In the genomic region with DNA sequence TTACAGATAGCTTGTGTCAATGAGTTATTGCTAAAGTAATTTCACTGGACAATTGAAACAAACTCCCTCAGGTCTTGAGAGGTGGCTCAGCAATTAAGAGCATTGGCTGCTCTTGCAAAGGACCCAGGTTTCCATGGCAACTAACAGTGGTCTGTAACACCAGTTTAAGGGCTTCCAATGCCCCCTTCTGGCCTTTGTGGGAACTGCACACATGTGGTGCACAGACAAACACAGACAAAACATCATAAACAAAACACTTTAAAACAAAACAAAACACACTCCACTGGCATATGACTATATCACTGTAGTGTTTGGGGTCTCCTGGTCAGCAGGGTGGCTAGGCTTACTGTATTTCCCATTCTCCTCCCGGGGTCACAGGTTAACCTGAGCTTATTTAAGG, we compare ENCODE assay signal across 10 mouse cellular contexts. TPM values are rescaled to one million over a fixed set of nuclear protein-coding genes. Genes with fewer than 3 reads are reported as not detected.
A peak's percentile ranks its signal among the peaks of the same experiment; 100 is the strongest.
DNase-seq lines count a peak whose midpoint lies in the region; ATAC-seq and TF ChIP-seq lines count a peak whose summit lies in the region.
"Had no signal": no experiment of that assay in that cellular context is flagged by ENCODE, and none has a peak within 500 bp of the region (broad histone marks: within the 10 kb centered on the region; RNA-seq: fewer than 3 reads in every experiment).

No protein-coding gene starts in this region.

- TF ChIP-seq POLR2A in ES-Bruce4 (IDR thresholded peaks at IDR 0.05; ENCODE audit: insufficient read depth, low read length), result no peak

- no peak overlapping the region for H3K4me3 ChIP-seq in layer of hippocampus, adult 2 months
- no peak overlapping the region for H3K4me3 ChIP-seq in ES-Bruce4 (ENCODE audit: low read depth, low read length)

- DNase-seq in CD4-positive, CD25-positive, alpha-beta regulatory T cell, adult 2 months (ENCODE audit: low read depth, low spot score), result peak; percentile 54
- DNase-seq in layer of hippocampus, adult 2 months (ENCODE audit: low spot score in 2 of 2), result no peak
- DNase-seq in layer of hippocampus, adult 9-11 months, result no peak
- DNase-seq in induced T-regulatory cell, adult 2 months (ENCODE audit: low read depth), result peak; percentile 74
- DNase-seq in left cerebral cortex, adult 8-10 months (ENCODE audit: low spot score in 2 of 2), result no peak

- no peak for ATAC-seq in CD4-positive, CD25-positive, alpha-beta regulatory T cell, adult 4 months
- no peak for ATAC-seq in monocyte, adult 5-6 weeks (replicated peaks; ENCODE audit: insufficient number of reproducible peaks, low FRiP score, low TSS enrichment, poor library complexity, severe bottlenecking)

- no peak overlapping the region for H3K27ac ChIP-seq in layer of hippocampus, adult 2 months
- H3K27ac ChIP-seq in ES-Bruce4 (ENCODE audit: insufficient read depth, low read length), result no peak overlapping the region

- H3K27me3 ChIP-seq in ES-Bruce4 (ENCODE audit: control insufficient read depth, insufficient read depth, low read length, poor library complexity, severe bottlenecking), result no peaks in the 10 kb centered on the region

- no peak overlapping the region for H3K9ac ChIP-seq in ES-Bruce4 (ENCODE audit: low read depth, poor library complexity, severe bottlenecking)

- peak; percentile 56 for TF ChIP-seq CTCF in layer of hippocampus, adult 2 months (conservative IDR thresholded peaks at IDR 0.05)
- peak; percentile 30 for TF ChIP-seq CTCF in ES-Bruce4 (IDR thresholded peaks at IDR 0.05; ENCODE audit: low read depth, low read length)

- no peaks in the 10 kb centered on the region for H3K4me1 ChIP-seq in ES-Bruce4 (ENCODE audit: control insufficient read depth, insufficient read depth, low read length)

- H3K36me3 ChIP-seq in ES-Bruce4 (ENCODE audit: control insufficient read depth, insufficient read depth, low read length, poor library complexity, severe bottlenecking), result no peaks in the 10 kb centered on the region

- TF ChIP-seq EP300 in ES-Bruce4 (IDR thresholded peaks at IDR 0.05; ENCODE audit: insufficient read depth, low read depth, low read length), result no peak

- H3K9me3 ChIP-seq in ES-Bruce4 (replicated peaks; ENCODE audit: control insufficient read depth, insufficient read depth, low read length, poor library complexity, severe bottlenecking), result no peaks in the 10 kb centered on the region

RNA-seq across cellular contexts. Expression of a gene that starts 4.2 kb away (rescaled TPM):
- polyA plus RNA-seq in CD4-positive, CD25-positive, alpha-beta regulatory T cell, adult 4 months (2017; shearing (Covaris generic)), result not detected
- not detected for total RNA-seq in layer of hippocampus, adult 2 months (2021)
- polyA plus RNA-seq in ES-Bruce4 (2011; ENCODE audit: insufficient read depth, insufficient read length, low read depth, missing spikeins), result 1.2 and 1.4 TPM in 2 replicates
- total RNA-seq in monocyte, adult 5-6 weeks (2017), result not detected in 3 replicates
- not detected for total RNA-seq in left cerebral cortex, adult 8-10 months (2022)
- total RNA-seq: hematopoietic stem cell, adult 5-6 weeks had no signal
- polyA plus RNA-seq: liver, embryonic 16.5 days had no signal

RNA-seq across cellular contexts. Expression of a gene that starts 16.9 kb away (rescaled TPM):
- polyA plus RNA-seq in CD4-positive, CD25-positive, alpha-beta regulatory T cell, adult 4 months (2017; shearing (Covaris generic)), result 1 to 10 TPM; 8.0 to 8.6 TPM
- 10 to 100 TPM; 62.0 to 68.6 TPM for total RNA-seq in layer of hippocampus, adult 2 months (2021)
- polyA plus RNA-seq in ES-Bruce4 (2011; ENCODE audit: insufficient read depth, insufficient read length, low read depth, missing spikeins), result 228 and 241 TPM in 2 replicates
- total RNA-seq in monocyte, adult 5-6 weeks (2017), result 165 to 198 TPM (median 196 TPM) in 3 replicates
- total RNA-seq in left cerebral cortex, adult 8-10 months (2022), result 100 to 1,000 TPM in 3 of 4 experiments, 10 to 100 TPM in 1; 98.0 to 109 (median 104) TPM

RNA-seq across cellular contexts. Expression of a gene that starts 17.2 kb away (rescaled TPM):
- not detected for polyA plus RNA-seq in CD4-positive, CD25-positive, alpha-beta regulatory T cell, adult 4 months (2017; shearing (Covaris generic))
- total RNA-seq in layer of hippocampus, adult 2 months (2021), result not detected
- not detected in 2 replicates for polyA plus RNA-seq in ES-Bruce4 (2011; ENCODE audit: insufficient read depth, insufficient read length, low read depth, missing spikeins)
- total RNA-seq in monocyte, adult 5-6 weeks (2017), result not detected in 3 replicates
- total RNA-seq in left cerebral cortex, adult 8-10 months (2022), result not detected
- total RNA-seq: hematopoietic stem cell, adult 5-6 weeks had no signal
- polyA plus RNA-seq: liver, embryonic 16.5 days had no signal

Comparison
In these comparisons a context has a peak if more than half of its experiments do, and no peak if none do; other contexts are left out.
1. DNase-seq: peak in CD4-positive, CD25-positive, alpha-beta regulatory T cell, adult 2 months (single experiment) and induced T-regulatory cell, adult 2 months (single experiment); none in layer of hippocampus, adult 2 months (0 of 2), layer of hippocampus, adult 9-11 months (single experiment) and left cerebral cortex, adult 8-10 months (0 of 2).